Mouse (Mus musculus) cerebellum, adult 11 months (tissue): ENCODE results near the gene Ncbp3.

ENCODE experiments used
- DNase-seq: peaks from one replicate; pipeline ENCODE4 v3.0.0; 2022

The Ncbp3 gene

GRCm38 (mm10) chr11:73047542-73047996 lies at the start of gene Ncbp3:
Gene Ncbp3, plus strand, starts transcription at chr11:73047783.
- DNase-seq, result peak; percentile 93

GRCm38 (mm10) chr11:72998771-72999170 lies 48.8 kb upstream of the Ncbp3 start, which contains the start of gene P2rx1:
Gene P2rx1, plus strand, starts transcription at chr11:72999103.
- no peak for DNase-seq

- no peak for DNase-seq
These were observed 46.6 kb upstream of the Ncbp3 start for GRCm38 (mm10) chr11:73001029-73001428.

DNA sequence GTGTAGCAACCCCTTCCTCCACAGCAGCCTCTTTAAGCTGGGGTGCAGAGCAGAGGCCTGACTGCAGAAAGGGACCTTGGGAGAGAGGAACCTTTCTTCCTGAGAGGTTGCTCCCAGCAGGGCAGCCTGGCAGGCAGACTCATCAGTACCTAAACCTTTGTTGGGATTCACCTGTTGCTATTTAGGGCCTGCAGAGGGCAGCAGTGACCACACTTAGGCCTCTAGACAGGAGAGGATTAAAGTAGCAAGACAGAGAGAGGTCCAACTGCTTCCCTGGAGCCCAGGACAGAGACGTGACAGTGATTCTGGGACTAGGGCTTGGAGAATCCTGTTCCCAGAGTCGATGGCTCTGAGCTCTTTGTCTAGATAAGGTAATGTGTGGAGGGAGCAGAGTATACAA lies 41.2 kb upstream of the Ncbp3 start:
- DNase-seq, result peak; percentile 69

DNA sequence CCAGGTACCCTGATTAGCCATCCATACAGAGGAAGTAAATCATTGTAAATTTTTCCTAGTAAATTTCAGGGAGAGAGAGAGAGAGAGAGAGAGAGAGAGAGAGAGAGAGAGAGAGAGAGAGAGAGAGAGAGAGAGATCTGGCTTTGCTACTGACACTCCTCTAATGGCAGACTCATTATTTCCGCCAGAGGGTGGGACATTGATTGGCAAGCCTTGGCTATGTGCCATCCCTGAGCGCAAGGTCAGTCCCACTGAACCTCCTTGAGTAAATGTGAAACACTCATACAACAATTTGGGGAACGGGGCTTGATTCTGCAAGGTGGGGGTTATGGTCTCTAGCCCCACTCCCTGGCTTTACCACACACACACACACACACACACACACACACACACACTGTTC lies 40.5 kb upstream of the Ncbp3 start:
- DNase-seq, result peak; percentile 15

GRCm38 (mm10) chr11:73007698-73008481 lies 39.7 kb upstream of the Ncbp3 start:
- DNase-seq, result peak; percentile 45

DNA sequence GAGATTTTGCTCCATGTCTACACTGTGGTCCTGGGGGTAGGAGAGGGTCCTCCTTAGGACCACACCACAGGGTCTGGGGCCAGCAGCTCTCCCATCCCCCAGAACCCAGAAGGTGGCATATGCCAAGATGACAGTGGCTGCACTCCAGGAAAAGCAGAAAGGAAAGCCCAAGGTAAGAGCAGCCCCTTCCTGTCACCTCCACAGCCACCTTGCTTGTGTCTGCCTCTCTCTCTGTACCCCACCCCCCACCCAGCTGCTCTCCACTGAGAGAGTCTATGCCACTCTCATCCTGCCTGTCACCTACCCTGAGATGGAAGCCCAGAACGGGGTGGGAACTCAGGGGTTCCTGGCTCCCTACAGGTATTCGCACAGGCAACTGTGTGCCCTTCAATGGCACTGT lies 38.8 kb upstream of the Ncbp3 start:
- no peak for DNase-seq

GRCm38 (mm10) chr11:73009531-73010274 lies 37.9 kb upstream of the Ncbp3 start:
- peak; percentile 77 for DNase-seq

GRCm38 (mm10) chr11:73013981-73014380 lies 33.6 kb upstream of the Ncbp3 start:
- DNase-seq, result peak; percentile 36

DNA sequence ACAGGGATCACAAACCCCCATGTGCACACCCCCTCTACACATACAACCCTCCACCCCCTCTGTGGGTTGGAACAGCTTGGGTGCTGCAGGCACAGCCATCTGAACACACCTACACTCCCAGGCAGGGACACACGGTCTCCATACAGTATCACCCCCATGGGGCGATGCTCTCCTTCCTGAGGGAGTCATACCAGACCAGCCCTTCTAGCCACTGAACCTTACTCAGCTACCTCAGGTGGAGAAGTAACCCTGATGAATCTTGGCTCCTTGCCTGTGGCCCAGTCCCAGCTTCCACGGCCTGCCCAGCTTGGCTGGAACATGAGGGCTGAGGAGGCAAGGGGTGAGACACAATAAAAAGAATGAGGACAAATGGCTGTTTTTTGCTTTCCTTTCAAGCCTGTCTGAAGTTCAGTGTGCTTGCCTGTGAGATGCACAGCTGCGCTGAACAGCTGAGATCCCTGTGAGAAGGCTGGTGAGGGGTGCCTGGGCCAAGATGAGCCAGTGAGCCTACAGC lies 32.7 kb upstream of the Ncbp3 start:
- DNase-seq, result peak; percentile 78

DNA sequence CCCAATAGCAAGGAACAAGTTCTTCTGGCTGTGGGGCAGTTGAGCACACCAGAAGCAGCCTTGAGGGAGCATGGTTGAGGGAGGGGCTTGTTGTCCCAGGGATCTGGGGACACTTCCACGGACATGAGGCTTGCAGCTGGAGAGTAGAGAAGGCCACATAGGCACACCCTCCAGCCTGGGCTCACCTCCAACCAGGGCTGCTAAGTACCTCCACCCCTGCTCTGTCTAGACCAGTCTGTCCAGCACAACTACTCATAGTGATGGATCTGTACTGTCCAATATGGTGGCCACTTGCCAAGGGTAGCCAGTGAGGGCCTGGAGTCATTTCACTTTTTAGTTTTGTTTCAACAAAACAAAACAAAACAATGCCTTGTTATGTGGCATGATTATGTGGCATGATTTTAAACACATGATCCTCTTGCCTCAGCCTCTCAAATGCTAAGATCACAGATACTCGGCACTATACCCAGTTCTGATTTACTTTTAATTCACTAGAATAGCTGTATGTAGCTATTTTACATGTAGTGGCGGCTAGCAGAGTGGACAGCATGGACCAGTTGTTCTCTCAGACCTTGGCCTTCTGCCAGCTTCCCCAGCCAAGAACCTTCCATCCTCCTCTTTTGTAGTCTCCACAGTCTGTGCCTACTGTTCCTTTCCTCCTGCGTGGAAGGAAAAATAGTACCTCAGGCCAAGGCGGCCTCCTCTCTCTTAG lies 32.0 kb upstream of the Ncbp3 start:
- DNase-seq, result peak; percentile 73

DNA sequence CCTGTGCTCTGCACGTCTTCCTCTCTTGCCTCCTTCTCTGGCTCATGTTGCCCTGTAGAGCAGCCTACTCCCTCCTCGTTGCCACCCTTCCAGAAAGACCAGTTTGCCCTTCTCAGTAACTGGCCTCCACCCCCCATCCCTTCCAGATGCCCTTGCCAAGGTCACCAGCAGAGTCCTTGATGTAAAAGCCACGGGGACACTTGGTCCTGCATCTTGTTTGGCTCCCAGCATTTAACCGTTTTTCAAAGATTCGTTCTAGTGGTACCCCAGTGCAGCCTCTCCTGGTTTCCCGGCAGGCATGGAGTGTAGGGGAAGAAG lies 31.5 kb upstream of the Ncbp3 start:
- no peak for DNase-seq

GRCm38 (mm10) chr11:73018471-73019146 lies 29.0 kb upstream of the Ncbp3 start, which contains the start of gene Camkk1:
Gene Camkk1, plus strand, starts transcription at chr11:73019008.
- DNase-seq, result peak; percentile 97

- DNase-seq, result peak; percentile 68
These were observed 28.3 kb upstream of the Ncbp3 start for GRCm38 (mm10) chr11:73019147-73019795.

DNA sequence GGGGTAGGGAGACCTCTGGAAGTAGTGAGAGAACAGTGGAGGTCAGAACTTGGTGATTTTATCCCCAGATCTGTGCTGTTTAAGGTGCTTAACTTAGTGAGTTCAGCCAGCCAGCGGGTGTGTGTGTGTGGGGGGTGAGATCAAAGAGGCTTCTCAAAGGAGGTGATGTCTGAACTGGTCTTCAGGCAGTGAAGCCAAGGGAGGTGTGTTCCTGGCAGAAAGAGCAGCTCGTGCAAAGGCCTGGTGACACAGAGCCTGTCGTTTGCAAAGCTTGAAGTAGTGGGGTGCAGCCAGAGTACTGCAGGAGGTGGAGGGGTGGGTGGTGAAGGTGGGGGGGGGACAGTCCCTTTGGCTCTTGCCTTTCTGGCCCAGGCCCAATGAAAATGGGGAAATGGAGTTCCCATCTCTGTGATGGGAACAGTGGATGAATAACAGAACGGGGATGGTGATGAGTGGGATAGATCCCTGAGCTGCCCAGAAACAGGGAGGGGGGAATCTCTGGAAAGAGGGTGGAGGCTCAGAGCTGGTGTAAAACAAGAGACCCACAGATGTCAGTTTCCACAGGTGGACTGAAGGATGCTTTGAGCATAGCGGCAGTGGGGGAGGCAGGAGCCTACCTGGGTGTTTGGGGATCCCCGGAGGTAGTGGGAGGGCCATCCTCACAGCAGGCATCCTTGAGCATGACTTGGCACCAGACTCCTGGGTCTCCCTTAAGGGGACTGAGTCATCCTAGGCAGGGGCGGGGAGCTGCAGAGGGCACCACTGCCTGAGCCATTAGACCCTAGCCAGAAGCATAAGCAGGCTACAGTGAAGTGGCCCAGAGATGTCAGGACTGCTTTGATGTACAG lies 26.4 kb upstream of the Ncbp3 start:
- no peak for DNase-seq

- peak; percentile 66 for DNase-seq
These were observed 24.5 kb upstream of the Ncbp3 start for GRCm38 (mm10) chr11:73023099-73023498.

DNA sequence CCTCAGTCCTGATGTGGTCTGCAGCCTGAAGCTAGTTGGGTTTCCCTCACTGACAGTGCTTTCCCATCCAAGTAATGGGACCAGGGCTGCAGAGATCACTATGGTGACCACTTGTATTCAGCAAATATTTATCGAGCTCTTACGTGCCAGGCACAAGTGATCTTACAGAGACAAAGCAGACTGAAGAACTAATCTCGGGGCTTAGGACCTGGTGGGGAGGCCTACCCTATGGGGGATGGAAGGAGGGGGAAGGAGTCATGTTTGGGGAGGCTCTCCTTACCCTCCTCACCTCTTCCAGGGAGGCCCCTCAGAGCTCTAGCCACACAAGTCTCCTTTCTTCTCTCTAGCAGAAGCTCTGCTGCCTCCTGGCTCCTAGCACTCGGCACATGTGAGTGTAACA lies 23.8 kb upstream of the Ncbp3 start:
- DNase-seq, result no peak

GRCm38 (mm10) chr11:73024236-73024904 lies 23.2 kb upstream of the Ncbp3 start:
- DNase-seq, result no peak

- no peak for DNase-seq
These were observed 20.6 kb upstream of the Ncbp3 start for GRCm38 (mm10) chr11:73026961-73027360.

DNA sequence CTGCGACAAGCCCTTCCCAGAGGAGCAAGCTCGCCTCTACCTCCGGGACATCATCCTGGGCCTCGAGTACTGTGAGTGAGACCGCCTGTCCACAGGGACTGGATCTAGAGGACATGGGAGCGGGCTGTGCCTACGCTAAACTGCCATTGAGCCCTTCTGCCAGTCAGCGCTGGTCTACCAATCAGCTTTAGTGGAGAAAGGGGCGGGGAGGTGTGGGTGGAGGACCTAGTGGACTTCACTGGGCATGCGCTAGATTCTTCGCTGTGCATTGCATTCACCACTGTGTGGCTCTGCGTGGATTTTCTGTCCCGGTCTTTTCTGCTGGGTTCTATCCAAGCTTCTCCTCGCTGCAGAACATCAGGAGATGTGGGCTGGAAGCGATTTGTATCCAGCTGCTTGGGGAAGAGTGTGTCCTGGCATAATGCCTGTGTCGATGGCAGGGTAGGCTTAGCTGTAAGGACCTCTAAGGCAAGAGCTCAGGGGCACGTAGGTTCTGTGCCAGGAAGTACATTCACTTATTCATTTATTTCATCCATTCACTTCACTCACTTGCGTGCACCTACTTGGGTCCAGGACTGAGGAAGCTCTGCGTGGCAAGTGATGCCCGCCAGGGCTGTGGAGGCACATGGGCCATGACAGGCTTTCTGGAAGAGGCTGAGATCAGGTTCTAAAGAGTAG lies 16.6 kb upstream of the Ncbp3 start:
- peak; percentile 84 for DNase-seq
